Mouse (Mus musculus) G1E (cell line): Measurements from ENCODE around the gene Bmpr1b.

Source experiments
- CTCF ChIP-seq: IDR thresholded peaks from 2 replicates; pipeline ENCODE4 v1.5.1; 2012; ENCODE audit warnings: low read depth, low read length, inconsistent platforms, mixed read lengths
- GATA1 ChIP-seq: IDR thresholded peaks from 2 replicates; pipeline ENCODE4 v1.6.1; 2012; ENCODE audit warnings: borderline replicate concordance, low read length, inconsistent platforms, mixed read lengths
- GATA2 ChIP-seq: IDR thresholded peaks from 2 replicates; pipeline ENCODE4 v1.6.1; 2012; ENCODE audit warnings: low read depth, low read length, inconsistent platforms, borderline replicate concordance
- POLR2AphosphoS5 ChIP-seq: IDR thresholded peaks from 2 replicates; pipeline ENCODE4 v1.6.1; 2012; ENCODE audit warnings: low read depth, low read length, inconsistent platforms; ENCODE audit not compliant: insufficient replicate concordance
- TAL1 ChIP-seq: conservative IDR thresholded peaks from 2 replicates; pipeline ENCODE4 v1.6.1; 2012; ENCODE audit warnings: low read depth, low read length, inconsistent platforms, mixed read lengths

DNA sequence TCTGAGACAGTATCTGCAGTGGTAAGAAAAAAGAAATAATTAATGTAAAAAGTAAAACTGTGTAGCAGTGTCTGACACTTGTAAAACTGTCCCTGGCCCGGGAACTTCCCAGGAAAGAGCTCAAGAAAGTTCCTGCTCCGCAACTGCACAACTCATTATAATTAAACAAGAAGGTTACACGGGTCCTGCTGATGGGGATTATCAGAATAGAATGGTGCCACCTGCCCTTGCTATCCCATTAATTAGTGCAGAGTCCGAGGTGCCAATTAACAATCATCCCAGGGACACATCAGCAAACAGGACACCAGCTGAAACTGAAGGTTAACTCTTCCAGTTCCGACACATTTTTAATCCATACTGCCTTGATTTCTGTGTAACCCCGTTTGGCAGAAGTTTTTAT, 216.3 kb downstream of the Bmpr1b start:
- no peak for TF ChIP-seq GATA1
- no peak for TF ChIP-seq CTCF
- no peak for TF ChIP-seq TAL1
- no peak for TF ChIP-seq POLR2AphosphoS5
- TF ChIP-seq GATA2 = no peak
